18 mouse cellular contexts compared by ENCODE assay signal in the genomic region with DNA sequence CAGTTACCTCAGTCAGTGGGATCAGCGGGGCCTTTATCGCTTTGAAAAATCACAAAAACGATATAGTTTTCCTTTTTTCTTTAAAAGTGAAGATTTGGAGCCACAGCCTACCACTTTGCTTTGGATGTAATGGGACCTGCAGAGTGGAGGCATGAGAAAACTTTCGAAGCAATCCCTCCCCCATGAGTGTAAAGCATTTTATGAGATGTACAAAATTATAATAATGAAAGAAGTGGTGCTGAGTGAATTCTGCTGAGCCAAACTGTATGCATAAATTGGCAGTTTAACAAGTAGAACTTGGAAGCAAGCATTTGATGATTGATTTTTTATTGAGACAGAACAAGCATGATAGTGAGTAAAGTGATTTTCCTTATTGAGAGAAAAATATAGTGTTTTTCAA.
"Had no signal": no experiment of that assay in that cellular context is flagged by ENCODE, and none has a peak within 500 bp of the region (broad histone marks: within the 10 kb centered on the region; RNA-seq: fewer than 3 reads in every experiment).

No protein-coding gene starts in this region.

- H3K4me2 ChIP-seq: lung, embryonic 14.5 days; midbrain, embryonic 13.5 days; neural tube, embryonic 13.5 days; neural tube, embryonic 15.5 days had no signal

- H3K27ac ChIP-seq: midbrain, embryonic 10.5 days; midbrain, embryonic 13.5 days; neural tube, embryonic 13.5 days; neural tube, embryonic 15.5 days had no signal

- H3K9ac ChIP-seq: lung, embryonic 14.5 days; midbrain, embryonic 13.5 days; neural tube, embryonic 13.5 days; neural tube, embryonic 15.5 days had no signal

- H3K4me3 ChIP-seq: midbrain, embryonic 10.5 days; midbrain, embryonic 13.5 days; myocyte; neural tube, embryonic 13.5 days; neural tube, embryonic 15.5 days had no signal

- H3K4me1 ChIP-seq: midbrain, embryonic 10.5 days; midbrain, embryonic 13.5 days; neural tube, embryonic 13.5 days; neural tube, embryonic 15.5 days had no signal

- H3K9me3 ChIP-seq: midbrain, embryonic 10.5 days; midbrain, embryonic 13.5 days; neural tube, embryonic 13.5 days; neural tube, embryonic 15.5 days had no signal

- ATAC-seq: midbrain, embryonic 13.5 days; midbrain, embryonic 16.5 days had no signal

- H3K27me3 ChIP-seq: midbrain, embryonic 13.5 days; neural tube, embryonic 13.5 days; neural tube, embryonic 15.5 days had no signal

- H3K36me3 ChIP-seq: midbrain, embryonic 10.5 days; midbrain, embryonic 13.5 days; neural tube, embryonic 13.5 days; neural tube, embryonic 15.5 days had no signal

- DNase-seq: lung, adult 18-20 months; lung, embryonic 14.5 days; lung, postnatal 10 days; lung, postnatal 4 days; retina, postnatal 1 day; right cerebral cortex, adult 18-20 months; right cerebral cortex, postnatal 25 days; right cerebral cortex, postnatal 4 days; spleen, adult 18-20 months; thymus, adult 18-20 months; thymus, postnatal 14 days; thymus, postnatal 36 days had no signal
